Mouse (Mus musculus) left cerebral cortex, postnatal 4 days (tissue): ENCODE results near the gene Tacc2. TPM values are rescaled to one million over a fixed set of nuclear protein-coding genes. Genes with fewer than 3 reads are reported as not detected.

Experiments
- DNase-seq: peaks from one replicate; pipeline ENCODE4 v3.0.0-alpha.2; 2022
- intact Hi-C: fragments of 180-260 bp; cut with DNase I; formaldehyde crosslinking; loops from one replicate; pipeline ENCODE4 v1.15.1; 2025
- total RNA-seq, 2 experiments: library from RNA; stranded (reverse); gene quantifications; 2 replicates each; pipeline ENCODE4 v1.2.3; 2021

The Tacc2 gene
- total RNA-seq, 2 experiments from 2014 or later, result 101 to 102 TPM

- no peak for DNase-seq
- intact Hi-C loops, result no loop called here
Measured at GRCm38 (mm10) chr7:130604390-130604789, 27.2 kb downstream of the Tacc2 start.

- intact Hi-C loops, result no loop called here
- no peak for DNase-seq
Measured at GRCm38 (mm10) chr7:130605111-130605510, 27.9 kb downstream of the Tacc2 start.

GRCm38 (mm10) chr7:130606958-130607357 lies 29.7 kb downstream of the Tacc2 start:
- DNase-seq, result no peak
- intact Hi-C loops, result no loop called here

- intact Hi-C loops, result no loop called here
Measured at GRCm38 (mm10) chr7:130613973-130614372, 36.7 kb downstream of the Tacc2 start.

GRCm38 (mm10) chr7:130617591-130617990 lies 40.4 kb downstream of the Tacc2 start:
- no peak for DNase-seq

More at GRCm38 (mm10) chr7:130613973-130614372, 36.7 kb downstream of the Tacc2 start:
- peak; percentile 17 for DNase-seq

GRCm38 (mm10) chr7:130621068-130621467 lies 43.8 kb downstream of the Tacc2 start:
- intact Hi-C loops, result no loop called here
- DNase-seq, result no peak

More at GRCm38 (mm10) chr7:130617591-130617990, 40.4 kb downstream of the Tacc2 start:
- intact Hi-C loops, result no loop called here

- DNase-seq, result peak; percentile 13
- intact Hi-C loops, result no loop called here
Measured at GRCm38 (mm10) chr7:130621953-130622352, 44.7 kb downstream of the Tacc2 start.

- intact Hi-C loops, result no loop called here
- no peak for DNase-seq
Measured at GRCm38 (mm10) chr7:130622359-130622758, 45.1 kb downstream of the Tacc2 start.

- intact Hi-C loops, result no loop called here
Measured at GRCm38 (mm10) chr7:130624299-130624698, 47.1 kb downstream of the Tacc2 start.

GRCm38 (mm10) chr7:130625361-130625760 lies 48.1 kb downstream of the Tacc2 start:
- intact Hi-C loops, result no loop called here
- no peak for DNase-seq

More at GRCm38 (mm10) chr7:130624299-130624698, 47.1 kb downstream of the Tacc2 start:
- no peak for DNase-seq

GRCm38 (mm10) chr7:130628601-130629000 lies 51.4 kb downstream of the Tacc2 start:
- intact Hi-C loops, result no loop called here
- no peak for DNase-seq

- no peak for DNase-seq
- intact Hi-C loops, result no loop called here
Measured at GRCm38 (mm10) chr7:130629999-130630398, 52.8 kb downstream of the Tacc2 start.

- intact Hi-C loops, result no loop called here
Measured at GRCm38 (mm10) chr7:130630956-130631355, 53.7 kb downstream of the Tacc2 start.

GRCm38 (mm10) chr7:130631553-130632378 lies 54.5 kb downstream of the Tacc2 start:
- peak; percentile 36 for DNase-seq
- intact Hi-C loops, result no loop called here

More at GRCm38 (mm10) chr7:130630956-130631355, 53.7 kb downstream of the Tacc2 start:
- DNase-seq, result no peak

- no peak for DNase-seq
- intact Hi-C loops, result no loop called here
Measured at GRCm38 (mm10) chr7:130632379-130632732, 55.1 kb downstream of the Tacc2 start.

- intact Hi-C loops, result no loop called here
Measured at GRCm38 (mm10) chr7:130634259-130634871, 57.1 kb downstream of the Tacc2 start.

GRCm38 (mm10) chr7:130635212-130635611 lies 58.0 kb downstream of the Tacc2 start:
- DNase-seq, result no peak
- intact Hi-C loops, result no loop called here

More at GRCm38 (mm10) chr7:130634259-130634871, 57.1 kb downstream of the Tacc2 start:
- no peak for DNase-seq

- no peak for DNase-seq
- intact Hi-C loops, result no loop called here
Measured at GRCm38 (mm10) chr7:130636274-130636673, 59.0 kb downstream of the Tacc2 start.

GRCm38 (mm10) chr7:130636902-130637301 lies 59.7 kb downstream of the Tacc2 start:
- intact Hi-C loops, result no loop called here
- DNase-seq, result no peak

- no peak for DNase-seq
Measured at GRCm38 (mm10) chr7:130637811-130638210, 60.6 kb downstream of the Tacc2 start.

GRCm38 (mm10) chr7:130640681-130641080 lies 63.4 kb downstream of the Tacc2 start:
- DNase-seq, result no peak
- intact Hi-C loops, result no loop called here

More at GRCm38 (mm10) chr7:130637811-130638210, 60.6 kb downstream of the Tacc2 start:
- intact Hi-C loops, result no loop called here
